Mouse (Mus musculus) stomach, embryonic 16.5 days (tissue): ENCODE results near the gene Itga8. TPM values are rescaled to one million over a fixed set of nuclear protein-coding genes. Genes with fewer than 3 reads are reported as not detected.
A peak's percentile ranks its signal among the peaks of the same experiment; 100 is the strongest.

Source experiments
- ATAC-seq: fragments of 200-750 bp; cut with Nextera tagmentation; 2 replicates; pipeline ENCODE4 v1.8.0; 2017; ENCODE audit warnings: moderate number of reproducible peaks, moderate TSS enrichment; ENCODE audit not compliant: insufficient read depth, low FRiP score
- H3K27ac ChIP-seq: fragments of 300-500 bp; sonication (generic); 2 replicates; pipeline ENCODE4 v1.5.1; 2014; ENCODE audit warnings: low read length
- H3K27me3 ChIP-seq: fragments of 300-500 bp; sonication (generic); 2 replicates; pipeline ENCODE4 v1.6.1; 2014; ENCODE audit warnings: low read length, control low read depth, mixed read lengths; ENCODE audit not compliant: control insufficient read depth, insufficient read depth
- H3K36me3 ChIP-seq: fragments of 300-500 bp; sonication (generic); 2 replicates; pipeline ENCODE4 v1.6.1; 2014; ENCODE audit warnings: low read length; ENCODE audit not compliant: control insufficient read depth, insufficient read depth
- H3K4me1 ChIP-seq: fragments of 300-500 bp; sonication (generic); 2 replicates; pipeline ENCODE4 v1.6.1; 2014; ENCODE audit warnings: low read length, control low read depth, mixed read lengths; ENCODE audit not compliant: control insufficient read depth, insufficient read depth
- H3K4me2 ChIP-seq: fragments of 300-500 bp; sonication (generic); 2 replicates; pipeline ENCODE4 v1.6.1; 2014; ENCODE audit warnings: low read depth, low read length, mixed read lengths
- H3K4me3 ChIP-seq: fragments of 300-500 bp; sonication (generic); replicated peaks from 2 replicates; pipeline ENCODE4 v1.5.1; 2014; ENCODE audit warnings: mild to moderate bottlenecking, low read length
- H3K9ac ChIP-seq: fragments of 300-500 bp; sonication (generic); 2 replicates; pipeline ENCODE4 v1.6.1; 2014; ENCODE audit warnings: low read length
- H3K9me3 ChIP-seq: fragments of 300-500 bp; sonication (generic); replicated peaks from 2 replicates; pipeline ENCODE4 v1.6.1; 2016; ENCODE audit warnings: low read length, control low read depth; ENCODE audit not compliant: control insufficient read depth
- WGBS: fragments of 180-500 bp; shearing (Covaris S2); extraction: QIAGEN DNeasy Blood & Tissue Kit; methylation state at CpG from one replicate; pipeline ENCODE4 v1.1.7; 2014; 5-methylcytosine and 5-hydroxymethylcytosine counted together
- polyA plus RNA-seq: library from polyadenylated mRNA; unstranded; fragments of >200 nt; fragmentation: Nextera tagmentation; extraction: Ambion mirVana; gene quantifications from 2 replicates; pipeline ENCODE4 v1.2.1, GENCODE M21; 2015

Gene Itga8
- polyA plus RNA-seq, 1 experiment from 2014 or later, result 23.4 TPM

DNA sequence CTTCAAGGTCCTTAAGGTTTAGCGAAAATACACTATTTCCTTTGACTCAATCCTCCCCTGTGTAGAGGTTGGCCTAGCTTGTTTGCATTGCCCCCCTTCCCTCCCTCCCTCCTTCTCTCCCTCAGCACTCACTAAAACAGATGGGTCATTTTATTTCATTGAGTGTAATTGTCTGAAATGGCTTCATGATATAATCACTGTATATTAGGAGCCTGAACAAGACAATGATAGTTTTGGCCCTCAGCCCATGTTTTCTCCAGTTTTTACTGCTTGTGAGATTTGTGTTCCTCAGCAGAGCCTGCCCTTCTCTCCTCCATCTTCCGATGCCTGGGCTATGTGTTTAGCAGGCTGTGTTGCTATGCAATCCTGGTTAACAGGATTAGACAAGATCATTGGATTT, 80.1 kb downstream of the Itga8 start:
- ATAC-seq, result peak; percentile 89
- 33% methylated on average over 2 of the region's 2 CpGs for WGBS

DNA sequence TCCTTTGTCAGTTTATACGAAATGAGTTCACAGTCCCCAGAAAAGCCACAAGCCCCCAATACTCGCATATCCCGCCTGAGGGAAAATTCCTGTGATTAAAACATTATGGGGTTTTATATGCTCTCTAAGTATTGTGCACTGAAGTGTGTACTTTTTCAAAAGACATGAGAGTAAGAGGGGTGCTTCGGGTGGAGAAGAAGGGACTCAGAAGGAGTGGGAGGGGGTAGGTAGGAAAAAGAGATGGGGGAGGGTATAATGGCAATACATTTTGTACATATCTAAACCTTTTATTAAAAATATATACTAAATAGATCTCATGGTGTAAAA, 88.3 kb downstream of the Itga8 start:
- Histone ChIP-seq H3K9ac (no peak overlapping the region), H3K36me3 (no peaks in the 10 kb centered on the region), H3K4me2 (no peak overlapping the region), H3K27ac (0 out of 2 replicates have a peak overlapping the region, but pooled peaks have one; percentile 26), H3K4me1 (0 out of 2 replicates have a peak, but pooled peaks cover 4% of the 10 kb centered on the region), H3K4me3 (no peak overlapping the region), H3K27me3 (no peaks in the 10 kb centered on the region), H3K9me3 (no peaks in the 10 kb centered on the region)
- ATAC-seq, result no peak
- 50% methylated on average over 4 of the region's 4 CpGs for WGBS

More for the DNA sequence above, 80.1 kb downstream of the Itga8 start:
- Histone ChIP-seq H3K4me1 (0 out of 2 replicates have a peak, but pooled peaks cover 3% of the 10 kb centered on the region), H3K27ac (peak overlapping the region; percentile 59), H3K9ac (no peak overlapping the region), H3K36me3 (no peaks in the 10 kb centered on the region), H3K9me3 (no peaks in the 10 kb centered on the region), H3K4me2 (no peak overlapping the region), H3K4me3 (no peak overlapping the region), H3K27me3 (no peaks in the 10 kb centered on the region)

DNA sequence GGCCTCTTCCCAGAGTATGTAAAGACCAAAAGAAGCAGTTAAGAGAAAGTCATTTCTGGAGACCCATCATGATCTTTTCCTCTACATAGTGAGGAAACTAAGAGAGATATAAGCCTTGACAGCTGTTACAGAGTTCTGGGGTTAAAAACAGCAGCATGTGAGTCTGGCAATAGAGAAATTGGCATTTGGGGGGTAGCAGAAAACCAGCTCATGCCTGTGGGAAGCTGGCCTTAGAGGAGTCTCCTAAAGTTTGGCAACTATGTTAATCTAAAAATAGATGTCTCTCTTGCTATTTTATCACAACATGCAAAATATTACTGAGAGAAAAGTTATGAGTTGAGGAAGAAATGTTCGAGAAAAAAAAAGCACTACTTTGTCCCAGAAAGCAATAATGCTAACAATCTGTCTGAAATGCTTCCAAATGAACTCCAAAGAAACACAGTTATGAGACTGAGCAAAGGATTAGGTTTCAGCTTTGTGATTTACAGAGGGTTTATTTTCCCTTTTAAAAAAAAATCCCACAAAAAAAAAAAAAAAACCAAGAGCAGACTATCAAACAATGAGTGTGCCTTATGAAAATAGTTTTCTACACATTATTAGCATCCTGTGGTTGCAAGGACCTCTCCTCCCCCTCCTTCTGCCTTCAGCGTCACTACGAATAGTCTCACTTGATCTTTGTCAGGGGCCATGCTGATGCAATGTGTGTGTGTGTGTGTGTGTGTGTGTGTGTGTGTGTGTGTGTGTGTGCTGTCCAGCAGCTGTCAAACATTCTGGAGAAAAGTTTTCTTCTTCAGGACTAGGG, 88.9 kb downstream of the Itga8 start:
- no peak overlapping the region for H3K4me3 ChIP-seq
- no peak overlapping the region for H3K4me2 ChIP-seq
- 0 out of 2 replicates have a peak, but pooled peaks cover 4% of the 10 kb centered on the region for H3K4me1 ChIP-seq
- H3K36me3 ChIP-seq, result no peaks in the 10 kb centered on the region
- peak; percentile 10; the same call in 1 of the 2 replicates for ATAC-seq
- no peak overlapping the region for H3K9ac ChIP-seq
- no peaks in the 10 kb centered on the region for H3K27me3 ChIP-seq
- 33% methylated on average over 3 of the region's 3 CpGs for WGBS
- H3K9me3 ChIP-seq, result no peaks in the 10 kb centered on the region
- peak overlapping the region; percentile 29 for H3K27ac ChIP-seq

DNA sequence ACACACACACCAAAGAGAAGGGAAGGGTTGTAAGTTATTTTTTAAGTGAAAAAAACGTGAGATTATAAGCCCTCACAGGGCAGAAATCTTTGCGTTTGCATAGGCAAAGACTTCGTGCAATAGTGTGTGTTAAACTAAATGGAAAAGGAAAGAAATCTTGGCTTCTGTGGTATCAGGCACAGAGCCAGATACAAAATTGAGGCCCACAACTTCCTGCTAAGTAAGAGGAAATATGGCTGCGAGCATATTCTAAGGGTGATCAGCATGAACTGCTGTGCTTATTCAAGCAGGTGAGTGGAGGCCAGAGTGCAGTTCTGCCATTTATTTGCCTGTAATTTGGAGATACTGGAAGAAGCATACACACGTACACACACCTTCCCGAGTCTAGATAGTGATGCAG, 93.6 kb downstream of the Itga8 start:
- no peaks in the 10 kb centered on the region for H3K27me3 ChIP-seq
- ATAC-seq, result no peak
- no peaks in the 10 kb centered on the region for H3K9me3 ChIP-seq
- no peaks in the 10 kb centered on the region for H3K36me3 ChIP-seq
- WGBS, result 68% methylated on average over 6 of the region's 6 CpGs
- H3K9ac ChIP-seq, result no peak overlapping the region
- H3K4me3 ChIP-seq, result no peak overlapping the region
- H3K27ac ChIP-seq, result no peak overlapping the region
- 0 out of 2 replicates have a peak, but pooled peaks cover 4% of the 10 kb centered on the region for H3K4me1 ChIP-seq
- H3K4me2 ChIP-seq, result no peak overlapping the region

DNA sequence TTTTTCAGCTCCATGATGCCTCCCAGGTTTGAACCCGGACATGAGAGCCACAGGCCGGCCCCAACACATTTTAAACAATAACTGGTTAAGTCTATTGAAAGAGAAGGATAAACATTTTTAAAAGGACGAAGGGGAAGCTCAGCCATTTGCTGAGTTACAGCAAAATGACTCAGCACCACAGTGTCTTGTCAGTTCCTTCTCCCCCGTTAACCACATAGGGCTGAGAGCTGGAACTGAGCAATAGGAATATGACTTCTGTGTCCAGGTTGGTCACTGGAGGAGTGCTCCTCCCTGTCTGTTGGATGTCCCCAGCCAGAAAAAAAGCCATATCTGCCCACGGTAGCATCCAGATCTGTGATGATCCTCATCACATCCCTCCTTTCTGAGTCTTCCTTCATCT, 95.4 kb downstream of the Itga8 start:
- no peak overlapping the region for H3K27ac ChIP-seq
- H3K9me3 ChIP-seq, result no peaks in the 10 kb centered on the region
- WGBS, result 35% methylated on average over 5 of the region's 5 CpGs
- H3K4me3 ChIP-seq, result no peak overlapping the region
- no peak for ATAC-seq
- H3K4me2 ChIP-seq, result no peak overlapping the region
- no peaks in the 10 kb centered on the region for H3K4me1 ChIP-seq
- no peak overlapping the region for H3K9ac ChIP-seq
- H3K36me3 ChIP-seq, result no peaks in the 10 kb centered on the region
- no peaks in the 10 kb centered on the region for H3K27me3 ChIP-seq

DNA sequence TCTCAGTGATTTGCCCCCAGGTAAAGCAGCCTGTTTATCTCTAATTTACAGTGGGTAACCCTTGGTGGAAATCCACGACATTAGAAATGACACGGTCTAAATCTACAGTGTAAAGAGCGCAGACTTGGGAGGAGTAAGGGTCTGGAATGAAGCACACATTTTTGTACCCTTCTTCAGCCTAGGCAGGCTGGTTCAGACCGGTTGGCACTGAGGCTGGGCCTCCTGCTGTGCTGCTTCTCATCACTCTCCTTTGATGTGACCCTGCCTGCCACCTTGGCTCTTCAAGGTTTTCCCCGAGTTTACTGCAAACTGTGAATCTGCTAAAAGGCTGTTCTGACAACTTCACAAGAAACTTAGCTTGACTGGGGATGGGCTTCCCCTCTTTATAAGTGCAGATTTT, 95.8 kb downstream of the Itga8 start:
- Histone ChIP-seq H3K4me1 (no peaks in the 10 kb centered on the region), H3K27ac (no peak overlapping the region), H3K9ac (no peak overlapping the region), H3K27me3 (no peaks in the 10 kb centered on the region), H3K9me3 (no peaks in the 10 kb centered on the region), H3K36me3 (no peaks in the 10 kb centered on the region), H3K4me3 (no peak overlapping the region), H3K4me2 (no peak overlapping the region)
- ATAC-seq, result no peak
- 50% methylated on average over 5 of the region's 5 CpGs for WGBS

DNA sequence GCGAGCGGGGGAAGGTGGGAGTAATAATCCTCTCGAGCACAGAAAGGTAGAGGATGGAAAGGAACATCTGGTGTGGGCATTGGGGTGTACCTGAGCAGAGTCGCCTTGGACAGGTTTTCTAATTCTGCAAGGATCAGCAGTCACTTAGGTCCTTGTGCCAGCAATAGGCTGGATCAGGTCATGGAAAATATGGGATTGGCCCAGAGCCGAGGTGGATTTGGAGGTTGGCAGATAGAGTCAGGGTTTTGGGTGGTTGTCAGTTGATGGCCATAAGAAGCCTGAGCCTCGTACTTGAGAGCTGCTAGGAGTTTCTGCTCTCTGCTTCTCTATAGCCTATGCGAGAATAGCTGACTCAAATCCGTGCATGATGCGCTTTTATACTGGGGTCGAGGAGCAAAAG, 98.5 kb downstream of the Itga8 start:
- no peak for ATAC-seq
- H3K4me2 ChIP-seq, result no peak overlapping the region
- no peaks in the 10 kb centered on the region for H3K9me3 ChIP-seq
- no peaks in the 10 kb centered on the region for H3K36me3 ChIP-seq
- H3K27me3 ChIP-seq, result no peaks in the 10 kb centered on the region
- H3K9ac ChIP-seq, result no peak overlapping the region
- H3K4me1 ChIP-seq, result no peaks in the 10 kb centered on the region
- WGBS, result 89% methylated on average over 10 of the region's 10 CpGs
- H3K27ac ChIP-seq, result no peak overlapping the region
- H3K4me3 ChIP-seq, result no peak overlapping the region

DNA sequence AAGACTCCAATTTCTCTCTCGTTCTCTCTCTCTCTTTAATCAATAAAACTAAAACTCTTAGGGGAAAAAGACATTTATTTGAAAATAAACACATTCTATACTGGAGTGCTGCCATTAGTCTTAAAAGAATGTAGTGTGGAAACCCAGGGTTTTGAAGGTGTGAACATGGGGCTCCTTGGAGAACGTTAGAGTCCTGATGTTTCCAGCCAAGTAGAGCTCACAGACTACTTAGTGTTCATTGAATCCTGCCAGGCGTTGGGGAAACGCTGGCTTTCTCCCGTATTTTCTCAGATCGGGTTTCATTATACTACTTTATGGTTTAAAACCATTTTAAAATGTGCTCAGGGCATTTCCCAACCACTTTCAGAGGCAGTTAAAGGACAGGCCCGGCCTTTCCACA, 103.0 kb downstream of the Itga8 start:
- whole genome bisulfite sequencing, result 70% methylated on average over 7 of the region's 7 CpGs

DNA sequence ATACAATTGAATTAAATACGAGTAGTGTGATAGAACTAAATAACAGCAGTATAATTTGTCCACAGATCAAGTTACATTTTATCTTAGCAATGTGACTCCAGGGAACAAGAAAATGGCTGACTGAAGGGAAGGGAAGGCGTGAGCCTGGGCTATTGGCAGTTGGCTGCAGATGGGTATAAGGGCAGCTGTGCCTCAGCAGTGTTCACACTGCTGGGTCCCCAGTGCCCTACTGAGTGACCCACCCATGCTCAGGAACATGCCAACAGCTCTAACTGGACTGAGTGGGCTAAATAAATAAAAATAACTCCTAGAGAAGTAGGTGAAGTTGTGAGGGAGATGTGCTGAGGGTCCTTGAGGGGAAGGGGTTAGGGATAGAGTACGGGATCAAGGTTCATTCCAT, 103.5 kb downstream of the Itga8 start:
- no peaks in the 10 kb centered on the region for H3K36me3 ChIP-seq
- H3K27ac ChIP-seq, result no peak overlapping the region
- no peaks in the 10 kb centered on the region for H3K27me3 ChIP-seq
- H3K9ac ChIP-seq, result no peak overlapping the region
- ATAC-seq, result no peak
- 83% methylated on average over 3 of the region's 3 CpGs for WGBS
- no peak overlapping the region for H3K4me2 ChIP-seq
- H3K4me1 ChIP-seq, result no peaks in the 10 kb centered on the region
- H3K9me3 ChIP-seq, result no peaks in the 10 kb centered on the region
- no peak overlapping the region for H3K4me3 ChIP-seq

More for the DNA sequence above, 103.0 kb downstream of the Itga8 start:
- H3K27ac ChIP-seq, result no peak overlapping the region
- H3K4me2 ChIP-seq, result no peak overlapping the region
- H3K9ac ChIP-seq, result no peak overlapping the region
- H3K36me3 ChIP-seq, result no peaks in the 10 kb centered on the region
- H3K9me3 ChIP-seq, result no peaks in the 10 kb centered on the region
- no peak for ATAC-seq
- H3K27me3 ChIP-seq, result no peaks in the 10 kb centered on the region
- no peak overlapping the region for H3K4me3 ChIP-seq
- no peaks in the 10 kb centered on the region for H3K4me1 ChIP-seq
